Mouse (Mus musculus): ENCODE data around the gene Cux1. TPM values are rescaled to one million over a fixed set of nuclear protein-coding genes. Genes with fewer than 3 reads are reported as not detected.

The Cux1 gene
- polyA plus RNA-seq, 1 experiment, result 37.1 TPM

DNA sequence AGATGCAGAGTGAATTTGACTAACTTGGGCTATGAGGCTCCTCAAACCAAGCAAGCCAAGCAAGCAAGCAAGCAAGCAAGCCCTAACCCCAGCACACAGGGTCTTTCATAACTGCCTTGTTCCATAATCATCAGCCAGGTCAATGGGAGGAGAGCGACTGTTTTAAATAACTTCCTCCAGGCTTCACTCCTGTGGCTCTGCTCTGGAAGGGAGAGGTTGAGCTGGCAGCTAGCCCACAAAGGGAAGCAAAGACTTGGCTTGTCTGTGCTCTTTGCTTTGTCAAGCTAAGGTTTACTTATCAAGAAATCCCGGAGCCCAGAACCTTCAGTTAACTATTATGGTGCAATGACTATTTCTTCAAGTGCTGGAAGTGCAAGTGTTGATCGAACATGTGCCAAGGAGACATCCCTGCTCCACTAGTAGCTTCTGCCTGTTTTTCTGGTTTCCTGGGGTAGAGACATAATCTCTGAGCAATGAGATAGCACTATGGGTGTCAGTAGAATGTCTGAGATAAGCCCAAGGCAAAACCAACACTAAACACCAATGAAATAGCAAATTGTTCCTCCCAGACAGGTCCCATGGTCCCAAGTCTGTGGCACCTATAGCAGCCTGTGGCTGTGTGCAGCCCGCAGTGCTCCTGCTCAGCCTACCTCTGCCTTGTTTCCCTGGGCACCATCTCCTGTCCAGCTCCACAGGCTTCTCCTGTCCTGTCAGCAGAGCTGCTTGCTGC, 230.3 kb downstream of the Cux1 start:
- TF ChIP-seq POLR2A (IDR thresholded peaks at IDR 0.05; ENCODE audit: borderline replicate concordance, control insufficient read depth, low read depth, low read length), result no peak
- TF ChIP-seq CTCF (IDR thresholded peaks at IDR 0.05; ENCODE audit: control insufficient read depth, insufficient read depth, low read length), result no peak
- H3K4me1 ChIP-seq (ENCODE audit: control insufficient read depth, insufficient read depth, low read length), result no peaks in the 10 kb centered on the region; the same call in 1 of the 2 replicates
- H3K4me3 ChIP-seq (replicated peaks; ENCODE audit: control insufficient read depth, low read depth, low read length), result no peak overlapping the region
- H3K27ac ChIP-seq (ENCODE audit: control insufficient read depth, insufficient read depth, low read depth, low read length, poor library complexity), result no peak overlapping the region
- WGBS, result 58% methylated on average over 4 of the region's 4 CpGs

DNA sequence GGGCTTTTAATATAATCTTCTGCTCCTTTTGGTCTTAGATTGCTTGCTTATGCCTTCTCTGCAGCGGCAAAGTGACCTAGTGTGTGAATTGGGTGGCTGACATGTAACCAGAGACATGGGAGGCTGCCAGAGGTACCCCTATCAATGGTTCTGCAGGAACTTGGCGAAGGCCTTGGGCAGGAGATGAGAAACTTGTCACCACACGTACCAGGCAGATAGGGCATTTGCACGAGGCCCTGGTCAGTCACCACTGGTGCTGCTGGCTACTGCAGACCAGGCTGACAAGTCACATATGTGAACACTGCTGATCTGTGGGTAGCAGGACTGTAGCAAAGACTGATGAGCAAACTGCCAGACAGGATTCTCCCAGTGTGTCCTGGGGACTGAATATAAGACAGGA, 231.6 kb downstream of the Cux1 start:
- H3K27ac ChIP-seq (ENCODE audit: control insufficient read depth, insufficient read depth, low read depth, low read length, poor library complexity), result no peak overlapping the region
- H3K4me1 ChIP-seq (ENCODE audit: control insufficient read depth, insufficient read depth, low read length), result no peaks in the 10 kb centered on the region; the same call in 1 of the 2 replicates
- no peak for TF ChIP-seq CTCF (IDR thresholded peaks at IDR 0.05; ENCODE audit: control insufficient read depth, insufficient read depth, low read length)
- no peak for TF ChIP-seq POLR2A (IDR thresholded peaks at IDR 0.05; ENCODE audit: borderline replicate concordance, control insufficient read depth, low read depth, low read length)
- no peak overlapping the region for H3K4me3 ChIP-seq (replicated peaks; ENCODE audit: control insufficient read depth, low read depth, low read length)
- 57% methylated on average over 4 of the region's 4 CpGs for WGBS

DNA sequence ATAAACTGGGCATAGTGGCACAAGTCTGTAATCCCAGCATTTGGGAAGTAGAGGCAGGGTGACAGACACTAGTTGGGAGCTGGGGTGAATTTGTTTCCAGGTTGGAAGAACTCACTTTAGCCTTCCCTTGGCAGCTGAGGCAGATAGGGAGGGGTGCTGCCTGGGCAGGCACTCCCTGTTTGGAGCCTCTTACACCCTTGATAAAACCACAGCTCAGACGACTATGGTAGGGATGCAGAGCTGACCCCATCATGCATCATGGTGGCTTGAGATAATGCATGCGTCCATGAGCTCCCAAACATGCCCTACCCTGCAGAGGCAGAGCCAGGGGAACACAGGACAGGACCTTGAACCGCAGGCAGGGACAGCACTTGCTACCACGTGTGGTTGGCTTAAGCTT, 232.5 kb downstream of the Cux1 start:
- no peaks in the 10 kb centered on the region; the same call in 1 of the 2 replicates for H3K4me1 ChIP-seq (ENCODE audit: control insufficient read depth, insufficient read depth, low read length)

DNA sequence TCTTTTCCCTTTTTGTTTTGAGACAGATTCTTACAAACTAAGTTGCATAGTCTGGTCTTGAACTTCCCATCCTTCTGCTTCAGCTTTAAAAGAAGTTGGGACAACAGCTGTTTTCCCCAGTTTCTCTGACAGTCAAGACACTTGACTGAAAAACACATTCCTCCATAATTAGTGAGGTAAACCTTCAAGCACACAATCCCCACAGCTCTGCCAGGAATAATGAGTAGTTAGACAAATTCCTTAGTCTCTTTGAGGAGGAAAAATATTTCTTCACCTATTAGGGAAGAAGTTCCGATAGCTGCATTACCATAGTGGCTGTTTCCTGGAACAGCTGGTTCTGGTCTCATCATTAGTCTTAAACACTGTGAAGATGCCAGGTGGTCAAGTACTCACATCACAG, 233.2 kb downstream of the Cux1 start:
- TF ChIP-seq POLR2A (IDR thresholded peaks at IDR 0.05; ENCODE audit: borderline replicate concordance, control insufficient read depth, low read depth, low read length) (no peak), CTCF (IDR thresholded peaks at IDR 0.05; ENCODE audit: control insufficient read depth, insufficient read depth, low read length) (no peak)
- Histone ChIP-seq H3K27ac (ENCODE audit: control insufficient read depth, insufficient read depth, low read depth, low read length, poor library complexity) (no peak overlapping the region), H3K4me3 (replicated peaks; ENCODE audit: control insufficient read depth, low read depth, low read length) (no peak overlapping the region), H3K4me1 (ENCODE audit: control insufficient read depth, insufficient read depth, low read length) (no peaks in the 10 kb centered on the region; the same call in 1 of the 2 replicates)
- WGBS, result 96% methylated on average over 1 of the region's 1 CpGs

More for the DNA sequence above, 232.5 kb downstream of the Cux1 start:
- H3K4me3 ChIP-seq (replicated peaks; ENCODE audit: control insufficient read depth, low read depth, low read length), result no peak overlapping the region
- TF ChIP-seq CTCF (IDR thresholded peaks at IDR 0.05; ENCODE audit: control insufficient read depth, insufficient read depth, low read length), result no peak
- no peak for TF ChIP-seq POLR2A (IDR thresholded peaks at IDR 0.05; ENCODE audit: borderline replicate concordance, control insufficient read depth, low read depth, low read length)
- H3K27ac ChIP-seq (ENCODE audit: control insufficient read depth, insufficient read depth, low read depth, low read length, poor library complexity), result no peak overlapping the region
- WGBS, result 68% methylated on average over 4 of the region's 4 CpGs

DNA sequence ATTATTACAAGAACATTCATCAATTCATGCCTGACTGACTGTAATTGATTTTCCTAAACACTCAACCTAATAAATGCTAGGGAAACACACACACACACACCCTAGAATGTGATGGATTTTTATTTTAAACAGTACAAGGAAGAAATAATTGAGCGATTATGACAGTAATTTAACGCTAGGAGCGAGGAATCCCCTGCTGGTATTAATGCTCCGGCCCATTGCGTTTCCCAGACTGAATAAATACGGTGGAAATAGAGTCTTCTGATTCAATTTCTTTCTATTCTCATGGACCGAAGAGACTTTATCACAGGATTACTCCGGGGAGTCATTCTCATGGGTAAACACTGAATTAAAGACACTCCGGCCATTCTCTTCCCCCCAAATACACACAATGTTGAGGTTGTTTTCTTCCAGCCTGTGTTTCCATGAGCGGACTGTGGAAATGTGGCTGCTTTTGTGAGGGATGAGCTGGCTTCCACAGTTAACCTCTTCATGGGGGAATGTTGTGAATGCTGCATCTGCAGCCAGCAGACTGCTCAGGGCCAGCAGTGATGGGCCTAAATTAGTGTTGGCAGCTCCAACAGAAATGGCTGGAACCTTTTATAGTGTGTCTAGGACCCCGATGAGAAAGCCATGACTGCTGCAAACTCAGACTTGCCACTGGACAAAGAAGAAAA, 234.4 kb downstream of the Cux1 start:
- no peak overlapping the region for H3K4me3 ChIP-seq (replicated peaks; ENCODE audit: control insufficient read depth, low read depth, low read length)
- no peak for TF ChIP-seq CTCF (IDR thresholded peaks at IDR 0.05; ENCODE audit: control insufficient read depth, insufficient read depth, low read length)
- H3K4me1 ChIP-seq (ENCODE audit: control insufficient read depth, insufficient read depth, low read length), result no peaks in the 10 kb centered on the region; the same call in 1 of the 2 replicates
- no peak overlapping the region for H3K27ac ChIP-seq (ENCODE audit: control insufficient read depth, insufficient read depth, low read depth, low read length, poor library complexity)
- 92% methylated on average over 11 of the region's 11 CpGs for WGBS

DNA sequence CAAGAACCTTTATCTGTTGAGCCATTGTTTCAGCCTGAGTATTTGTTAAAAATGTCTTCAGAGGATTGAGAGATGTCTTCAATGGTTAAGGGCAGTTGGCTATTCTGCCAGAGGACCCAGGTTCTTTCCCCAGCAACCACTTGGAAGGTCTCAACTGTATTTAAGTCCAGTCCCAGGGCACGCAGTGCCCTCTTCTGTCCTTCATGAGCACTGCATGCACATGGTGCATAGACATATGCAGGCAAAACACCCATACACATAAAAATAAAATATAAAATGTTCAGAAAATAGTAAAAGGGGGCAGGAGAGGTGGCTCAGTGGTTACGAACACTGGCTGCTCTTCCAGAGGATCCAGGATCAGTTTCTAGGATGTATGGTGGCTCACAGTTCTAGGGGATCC, 239.6 kb downstream of the Cux1 start:
- 86% methylated on average over 2 of the region's 2 CpGs for WGBS
- no peak overlapping the region for H3K4me3 ChIP-seq (replicated peaks; ENCODE audit: control insufficient read depth, low read depth, low read length)
- H3K4me1 ChIP-seq (ENCODE audit: control insufficient read depth, insufficient read depth, low read length), result no peaks in the 10 kb centered on the region
- H3K27ac ChIP-seq (ENCODE audit: control insufficient read depth, insufficient read depth, low read depth, low read length, poor library complexity), result no peak overlapping the region
- peak; percentile 36; the same call in 1 of the 2 replicates for TF ChIP-seq CTCF (IDR thresholded peaks at IDR 0.05; ENCODE audit: control insufficient read depth, insufficient read depth, low read length)
- no peak for TF ChIP-seq POLR2A (IDR thresholded peaks at IDR 0.05; ENCODE audit: borderline replicate concordance, control insufficient read depth, low read depth, low read length)

DNA sequence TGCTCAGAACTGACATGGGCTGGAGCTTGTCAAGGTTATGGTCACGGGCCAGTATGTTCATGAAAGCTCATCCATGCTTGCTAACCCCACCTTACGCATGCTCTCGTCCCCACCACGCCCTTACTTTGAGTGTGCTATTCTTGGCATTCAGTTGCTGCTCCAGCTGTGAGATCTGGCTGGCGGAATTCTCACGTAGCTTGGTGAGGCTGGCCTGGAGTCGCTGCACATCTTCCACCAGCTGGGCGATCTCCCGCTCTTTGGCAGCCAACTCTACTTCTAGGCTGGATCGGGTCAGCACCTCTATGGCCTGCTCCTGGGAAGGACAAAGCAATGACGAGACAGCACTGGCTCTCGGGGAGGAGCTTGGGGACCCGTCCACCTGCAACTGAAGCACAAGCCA, 240.7 kb downstream of the Cux1 start:
- Histone ChIP-seq H3K4me1 (ENCODE audit: control insufficient read depth, insufficient read depth, low read length) (no peaks in the 10 kb centered on the region), H3K4me3 (replicated peaks; ENCODE audit: control insufficient read depth, low read depth, low read length) (no peak overlapping the region), H3K27ac (ENCODE audit: control insufficient read depth, insufficient read depth, low read depth, low read length, poor library complexity) (no peak overlapping the region)
- TF ChIP-seq POLR2A (IDR thresholded peaks at IDR 0.05; ENCODE audit: borderline replicate concordance, control insufficient read depth, low read depth, low read length) (no peak), CTCF (IDR thresholded peaks at IDR 0.05; ENCODE audit: control insufficient read depth, insufficient read depth, low read length) (no peak)
- 89% methylated on average over 13 of the region's 13 CpGs for WGBS

DNA sequence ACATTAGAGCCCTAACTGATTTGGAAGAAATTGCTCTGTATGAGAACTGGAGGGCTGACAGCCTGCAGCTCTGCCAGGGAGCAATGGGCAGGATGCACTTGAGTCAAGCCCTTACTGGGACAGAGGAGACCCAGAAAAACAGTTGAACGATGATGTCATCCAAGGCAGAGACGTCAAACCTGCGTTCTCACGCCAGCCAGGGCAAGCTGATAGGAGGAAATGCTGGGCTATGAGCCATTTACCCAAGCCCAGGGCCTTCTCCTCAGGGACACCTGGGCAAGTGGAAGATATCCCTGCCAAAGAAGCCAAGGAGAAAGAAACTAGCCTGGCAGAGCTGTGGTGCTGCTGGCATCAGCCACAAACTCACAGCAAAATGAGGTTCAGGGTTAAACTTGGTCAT, 242.8 kb downstream of the Cux1 start:
- 82% methylated on average over 4 of the region's 4 CpGs for WGBS
- Histone ChIP-seq H3K4me3 (replicated peaks; ENCODE audit: control insufficient read depth, low read depth, low read length) (no peak overlapping the region), H3K4me1 (ENCODE audit: control insufficient read depth, insufficient read depth, low read length) (no peaks in the 10 kb centered on the region), H3K27ac (ENCODE audit: control insufficient read depth, insufficient read depth, low read depth, low read length, poor library complexity) (no peak overlapping the region)
- TF ChIP-seq CTCF (IDR thresholded peaks at IDR 0.05; ENCODE audit: control insufficient read depth, insufficient read depth, low read length) (no peak), POLR2A (IDR thresholded peaks at IDR 0.05; ENCODE audit: borderline replicate concordance, control insufficient read depth, low read depth, low read length) (no peak)
